Mouse (Mus musculus) CH12.LX (cell line): ENCODE measurements at regions not wholly inside any gene's neighbourhood (a gene's known extent, or its start where the extent isn't known, plus 50 kb on each side); places are given as distances from the start of the nearest gene placed in this dataset.

ENCODE experiments used
- DNase-seq: peaks from one replicate; pipeline ENCODE4 v3.0.0-alpha.2; 2013; ENCODE audit errors: extremely low read depth
- H3K27ac ChIP-seq: 2 replicates; pipeline ENCODE4 v1.5.1; 2012; ENCODE audit warnings: low read depth, mild to moderate bottlenecking, control low read depth, moderate library complexity; ENCODE audit not compliant: insufficient read depth
- H3K27me3 ChIP-seq: replicated peaks from 2 replicates; pipeline ENCODE3; 2012; ENCODE audit warnings: inconsistent platforms
- H3K36me3 ChIP-seq, 2 experiments: replicated peaks in 1 of 2; 2 replicates each; pipeline versions ENCODE3 to v1.6.1; 2012; ENCODE audit warnings: inconsistent platforms in 1 of 2, low read length in 1 of 2, mild to moderate bottlenecking in 1 of 2, mixed read lengths in 1 of 2, moderate library complexity in 1 of 2; ENCODE audit not compliant: control insufficient read depth in 1 of 2, insufficient read depth in 1 of 2
- H3K4me1 ChIP-seq, 2 experiments: 2 replicates each; pipeline ENCODE4 v1.6.1; 2012; ENCODE audit warnings: inconsistent platforms in 1 of 2, moderate library complexity in 1 of 2; ENCODE audit not compliant: insufficient read depth in 2 of 2, control insufficient read depth in 1 of 2
- H3K4me2 ChIP-seq: 2 replicates; pipeline ENCODE4 v1.6.1; 2012; ENCODE audit warnings: low read depth, mild to moderate bottlenecking, control low read depth; ENCODE audit not compliant: poor library complexity, insufficient read depth, severe bottlenecking
- H3K4me3 ChIP-seq, 3 experiments: fragments of 150-350 bp in 1 of 3; sonication (generic) in 1 of 3; replicated peaks in 1 of 3; 2 replicates each; pipeline versions ENCODE3 to v1.5.1; 2011 to 2012; ENCODE audit warnings: low read depth in 2 of 3, low read length in 2 of 3, mild to moderate bottlenecking in 2 of 3, moderate library complexity in 2 of 3, control low read depth in 1 of 3, improper control_type of control experiment in 1 of 3, inconsistent platforms in 1 of 3, mixed read lengths in 1 of 3; ENCODE audit not compliant: poor library complexity in 1 of 3
- H3K79me2 ChIP-seq: replicated peaks from 2 replicates; pipeline ENCODE4 v1.6.1; 2012; ENCODE audit warnings: mild to moderate bottlenecking, moderate library complexity; ENCODE audit not compliant: control insufficient read depth, poor library complexity, insufficient read depth, severe bottlenecking; ENCODE audit errors: extremely low read depth
- H3K9ac ChIP-seq: 2 replicates; pipeline ENCODE4 v1.6.1; 2012; ENCODE audit warnings: low read depth, mild to moderate bottlenecking, control low read depth, moderate library complexity; ENCODE audit not compliant: insufficient read depth
- H3K9me3 ChIP-seq: replicated peaks from 2 replicates; pipeline ENCODE3; 2012; ENCODE audit warnings: low read length, inconsistent platforms, mixed read lengths
- BHLHE40 ChIP-seq: IDR thresholded peaks from 2 replicates; pipeline ENCODE4 v1.6.1; 2011; ENCODE audit warnings: mild to moderate bottlenecking, low read depth, low read length, improper control_type of control experiment
- CHD1 ChIP-seq: IDR thresholded peaks from 2 replicates; pipeline ENCODE4 v1.6.1; 2012; ENCODE audit warnings: low read depth, low read length, improper control_type of control experiment, inconsistent platforms
- CHD2 ChIP-seq: IDR thresholded peaks from 2 replicates; pipeline ENCODE4 v1.6.1; 2011; ENCODE audit warnings: low read length, improper control_type of control experiment
- E2F4 ChIP-seq: IDR thresholded peaks from 2 replicates; pipeline ENCODE4 v1.6.1; 2011; ENCODE audit warnings: low read depth, low read length, improper control_type of control experiment; ENCODE audit not compliant: insufficient replicate concordance
- ELF1 ChIP-seq: IDR thresholded peaks from 2 replicates; pipeline ENCODE4 v1.6.1; 2014; ENCODE audit warnings: low read depth, mild to moderate bottlenecking, inconsistent platforms, low read length, improper control_type of control experiment
- ETS1 ChIP-seq: conservative IDR thresholded peaks from 2 replicates; pipeline ENCODE4 v1.6.1; 2012; ENCODE audit warnings: low read depth, mild to moderate bottlenecking, inconsistent platforms, low read length, improper control_type of control experiment, moderate library complexity
- GABPA ChIP-seq: IDR thresholded peaks from 2 replicates; pipeline ENCODE4 v1.6.1; 2012; ENCODE audit warnings: low read depth, low read length, improper control_type of control experiment, inconsistent platforms; ENCODE audit not compliant: insufficient replicate concordance
- HCFC1 ChIP-seq: IDR thresholded peaks from 2 replicates; pipeline ENCODE4 v1.6.1; 2012; ENCODE audit warnings: low read depth, mild to moderate bottlenecking, inconsistent platforms, low read length, improper control_type of control experiment
- JUN ChIP-seq: IDR thresholded peaks from 2 replicates; pipeline ENCODE4 v1.6.1; 2011; ENCODE audit warnings: low read depth, mild to moderate bottlenecking, low read length, improper control_type of control experiment, moderate library complexity; ENCODE audit not compliant: insufficient read depth
- JUND ChIP-seq: conservative IDR thresholded peaks from 2 replicates; pipeline ENCODE4 v1.6.1; 2011; ENCODE audit warnings: low read depth, low read length, improper control_type of control experiment
- KAT2A ChIP-seq: IDR thresholded peaks from 2 replicates; pipeline ENCODE4 v1.6.1; 2012; ENCODE audit warnings: low read length, improper control_type of control experiment, inconsistent platforms; ENCODE audit not compliant: insufficient replicate concordance
- MAFK ChIP-seq: IDR thresholded peaks from 2 replicates; pipeline ENCODE4 v1.6.1; 2011; ENCODE audit warnings: low read length, improper control_type of control experiment; ENCODE audit not compliant: insufficient replicate concordance
- MEF2A ChIP-seq: IDR thresholded peaks from 2 replicates; pipeline ENCODE4 v1.6.1; 2014; ENCODE audit warnings: low read depth, mild to moderate bottlenecking, inconsistent platforms, low read length, improper control_type of control experiment, borderline replicate concordance
- MXI1 ChIP-seq: IDR thresholded peaks from 2 replicates; pipeline ENCODE4 v1.6.1; 2011; ENCODE audit warnings: mild to moderate bottlenecking, low read depth, low read length, improper control_type of control experiment
- NELFE ChIP-seq: IDR thresholded peaks from 2 replicates; pipeline ENCODE4 v1.6.1; 2011; ENCODE audit warnings: low read depth, low read length, improper control_type of control experiment
- PAX5 ChIP-seq: IDR thresholded peaks from 2 replicates; pipeline ENCODE4 v1.6.1; 2012; ENCODE audit warnings: low read length, inconsistent platforms, mixed read lengths
- POLR2AphosphoS2 ChIP-seq: IDR thresholded peaks from 2 replicates; pipeline ENCODE4 v1.6.1; 2011; ENCODE audit warnings: low read depth, low read length, improper control_type of control experiment
- SMC3 ChIP-seq: IDR thresholded peaks from 2 replicates; pipeline ENCODE4 v1.6.1; 2011; ENCODE audit warnings: low read depth, low read length, improper control_type of control experiment
- USF2 ChIP-seq: conservative IDR thresholded peaks from 2 replicates; pipeline ENCODE4 v1.6.1; 2011; ENCODE audit warnings: low read depth, low read length, improper control_type of control experiment
- ZC3H11A ChIP-seq: IDR thresholded peaks from 2 replicates; pipeline ENCODE4 v1.6.1; 2012; ENCODE audit warnings: low read depth, mild to moderate bottlenecking, inconsistent platforms, low read length, improper control_type of control experiment
- ZKSCAN1 ChIP-seq: IDR thresholded peaks from 2 replicates; pipeline ENCODE4 v1.6.1; 2012; ENCODE audit warnings: low read depth, inconsistent platforms, low read length, improper control_type of control experiment, borderline replicate concordance
- ZNF384 ChIP-seq: IDR thresholded peaks from 2 replicates; pipeline ENCODE4 v1.6.1; 2012; ENCODE audit warnings: low read depth, low read length, improper control_type of control experiment, inconsistent platforms
- dilution Hi-C: fragments of 300-500 bp; cut with MboI; formaldehyde crosslinking; loops from 2 replicates; pipeline ENCODE4 v1.14.3; 2020; ENCODE audit warnings: low sequenced_read_pairs; ENCODE audit not compliant: extremely low pct_unique_long_range_greater_than_20kb, extremely low pct_ligation_motif_present
- in situ Hi-C: fragments of 300-500 bp; cut with MboI; formaldehyde crosslinking; loops from 3 replicates; pipeline ENCODE4 v1.14.3; 2019; ENCODE audit warnings: low sequenced_read_pairs, low pct_ligation_motif_present, low pct_unique_long_range_greater_than_20kb, mixed read lengths

- no peak overlapping the region for H3K4me2 ChIP-seq
- in situ Hi-C loops (no loop called here), dilution Hi-C loops (no loop called here)
- H3K36me3 ChIP-seq = no peaks in the 10 kb centered on the region
- no peak overlapping the region for H3K9ac ChIP-seq
- H3K27me3 ChIP-seq = no peaks in the 10 kb centered on the region
- H3K79me2 ChIP-seq = no peaks in the 10 kb centered on the region
- no peaks in the 10 kb centered on the region for H3K9me3 ChIP-seq
- no peak overlapping the region for H3K4me3 ChIP-seq
- TF ChIP-seq NELFE = no peak
- no peak for TF ChIP-seq USF2
- peak; percentile 93 for TF ChIP-seq MAFK
- H3K27ac ChIP-seq = no peak overlapping the region
- DNase-seq = no peak
- H3K4me1 ChIP-seq = peaks cover 7 to 50% of the 10 kb centered on the region in 2 experiments
These were observed 98.8 kb downstream of the Zfp36l1 start for GRCm38 (mm10) chr12:80013904-80014597.

GRCm38 (mm10) chr12:80013577-80013903 lies 99.3 kb downstream of the Zfp36l1 start:
- in situ Hi-C loops = no loop called here
- TF ChIP-seq SMC3 (no peak), BHLHE40 (no peak), ZC3H11A (no peak), ZKSCAN1 (no peak), POLR2AphosphoS2 (no peak), ETS1 (no peak), PAX5 (no peak), MEF2A (no peak), JUND (no peak), GABPA (no peak), CHD2 (no peak), HCFC1 (no peak), NELFE (no peak), ELF1 (no peak), CHD1 (no peak), KAT2A (no peak), ZNF384 (no peak), MXI1 (no peak), E2F4 (no peak), JUN (no peak)
- dilution Hi-C loops = no loop called here

More at GRCm38 (mm10) chr12:80013577-80013903, 99.3 kb downstream of the Zfp36l1 start:
- no peaks in the 10 kb centered on the region for H3K27me3 ChIP-seq
- H3K36me3 ChIP-seq = no peaks in the 10 kb centered on the region
- H3K9me3 ChIP-seq = no peaks in the 10 kb centered on the region
- H3K4me1 ChIP-seq = peaks cover 13 to 50% of the 10 kb centered on the region in 2 experiments
- no peak overlapping the region for H3K27ac ChIP-seq
- H3K9ac ChIP-seq = no peak overlapping the region
- no peak overlapping the region for H3K4me2 ChIP-seq
- no peak for DNase-seq
- H3K79me2 ChIP-seq = no peaks in the 10 kb centered on the region
- no peak overlapping the region for H3K4me3 ChIP-seq
